Mouse (Mus musculus) heart, embryonic 15.5 days (tissue): ENCODE data around the gene Dennd5a. TPM values are rescaled to one million over a fixed set of nuclear protein-coding genes. Genes with fewer than 3 reads are reported as not detected.
"Not testable (repeated sequence)": the region's sequence is repeated elsewhere in the genome, so short reads cannot be mapped to it uniquely, and the experiment has no call there.

Source experiments
- ATAC-seq: fragments of 200-750 bp; cut with Nextera tagmentation; replicated peaks from 2 replicates; pipeline ENCODE4 v1.8.0; 2017; ENCODE audit warnings: low read depth, moderate TSS enrichment; ENCODE audit not compliant: insufficient number of reproducible peaks, insufficient read depth, low FRiP score
- H3K27ac ChIP-seq: fragments of 300-500 bp; sonication (generic); 2 replicates; pipeline ENCODE4 v1.5.1; 2015; ENCODE audit warnings: mild to moderate bottlenecking, inconsistent platforms
- H3K27me3 ChIP-seq: fragments of 300-500 bp; sonication (generic); 2 replicates; pipeline ENCODE4 v1.6.1; 2015; ENCODE audit warnings: inconsistent platforms
- H3K36me3 ChIP-seq: fragments of 300-500 bp; sonication (generic); 2 replicates; pipeline ENCODE4 v1.6.1; 2015; ENCODE audit warnings: mild to moderate bottlenecking, inconsistent platforms
- H3K4me1 ChIP-seq: fragments of 300-500 bp; sonication (generic); replicated peaks from 2 replicates; pipeline ENCODE4 v1.6.1; 2015; ENCODE audit warnings: inconsistent platforms
- H3K4me2 ChIP-seq: fragments of 300-500 bp; sonication (generic); 2 replicates; pipeline ENCODE4 v1.6.1; 2015; ENCODE audit warnings: inconsistent platforms, mild to moderate bottlenecking, moderate library complexity
- H3K4me3 ChIP-seq: fragments of 300-500 bp; sonication (generic); 2 replicates; pipeline ENCODE4 v1.5.1; 2015; ENCODE audit warnings: mild to moderate bottlenecking, inconsistent platforms
- H3K9ac ChIP-seq: fragments of 300-500 bp; sonication (generic); 2 replicates; pipeline ENCODE4 v1.6.1; 2015; ENCODE audit warnings: mild to moderate bottlenecking, inconsistent platforms
- H3K9me3 ChIP-seq: fragments of 300-500 bp; sonication (generic); replicated peaks from 2 replicates; pipeline ENCODE4 v1.6.1; 2016; ENCODE audit warnings: inconsistent platforms
- WGBS: fragments of 180-500 bp; shearing (Covaris S2); methylation state at CpG from one replicate; pipeline ENCODE4 v1.1.7; 2015; ENCODE audit warnings: mixed read lengths; 5-methylcytosine and 5-hydroxymethylcytosine counted together
- polyA plus RNA-seq: library from polyadenylated mRNA; unstranded; fragments of >200 nt; fragmentation: Nextera tagmentation; extraction: Ambion mirVana; gene quantifications from 2 replicates; pipeline ENCODE4 v1.2.1, GENCODE M21; 2015

The Dennd5a gene
- polyA plus RNA-seq: 37.8 and 38.7 TPM in 2 replicates

- no peaks in the 10 kb centered on the region for H3K27me3 ChIP-seq
- peak; percentile 96 for ATAC-seq
- peak within 1 kb of the TSS; percentile 98 for H3K9ac ChIP-seq
- peak within 1 kb of the TSS; percentile 96 for H3K27ac ChIP-seq
- H3K9me3 ChIP-seq: no peaks in the 10 kb centered on the region
- under 1% methylated on average over 79 of the region's 107 CpGs for WGBS
- no peaks in the 10 kb centered on the region for H3K36me3 ChIP-seq
- H3K4me1 ChIP-seq: peaks cover 41% of the 10 kb centered on the region
- H3K4me2 ChIP-seq: peak within 1 kb of the TSS; percentile 86
- H3K4me3 ChIP-seq: peak within 1 kb of the TSS; percentile 87
Observed at GRCm38 (mm10) chr7:109959716-109960612, at the start of gene Dennd5a. Gene Dennd5a (minus strand): TSS chr7:109960470.

DNA sequence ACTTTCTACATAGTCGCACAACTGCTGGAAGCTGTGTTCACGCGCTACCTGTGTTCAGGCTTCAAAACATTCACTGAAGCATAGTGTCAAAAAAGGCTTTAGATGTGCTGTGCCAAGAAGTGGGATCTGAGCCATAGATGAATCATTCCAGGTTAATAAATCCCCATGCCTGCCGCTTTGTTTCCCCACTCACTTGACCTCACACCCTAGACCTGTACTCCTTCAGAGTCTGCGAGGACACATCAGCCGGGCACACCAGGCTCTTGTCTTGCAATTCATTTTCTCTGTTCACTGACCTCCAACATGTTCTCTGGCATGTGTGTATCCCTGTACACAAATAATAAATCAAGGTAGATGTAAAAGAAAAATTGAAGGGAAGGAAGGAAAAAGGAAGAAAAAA is 48.8 kb upstream of the Dennd5a start:
- Histone ChIP-seq H3K4me1 (no peaks in the 10 kb centered on the region), H3K27me3 (no peaks in the 10 kb centered on the region), H3K4me3 (no peak overlapping the region), H3K9me3 (no peaks in the 10 kb centered on the region), H3K36me3 (no peaks in the 10 kb centered on the region), H3K27ac (no peak overlapping the region), H3K9ac (no peak overlapping the region), H3K4me2 (no peak overlapping the region)
- no peak for ATAC-seq
- WGBS: 86% methylated on average over 6 of the region's 6 CpGs

- no peaks in the 10 kb centered on the region for H3K9me3 ChIP-seq
- H3K4me2 ChIP-seq: no peak overlapping the region
- no peak for ATAC-seq
- 89% methylated on average over 1 of the region's 1 CpGs for WGBS
- no peak overlapping the region for H3K27ac ChIP-seq
- no peak overlapping the region for H3K4me3 ChIP-seq
- no peak overlapping the region for H3K9ac ChIP-seq
- H3K27me3 ChIP-seq: no peaks in the 10 kb centered on the region
- no peaks in the 10 kb centered on the region for H3K4me1 ChIP-seq
- no peaks in the 10 kb centered on the region for H3K36me3 ChIP-seq
Observed at GRCm38 (mm10) chr7:110008513-110008912, 48.2 kb upstream of the Dennd5a start.

DNA sequence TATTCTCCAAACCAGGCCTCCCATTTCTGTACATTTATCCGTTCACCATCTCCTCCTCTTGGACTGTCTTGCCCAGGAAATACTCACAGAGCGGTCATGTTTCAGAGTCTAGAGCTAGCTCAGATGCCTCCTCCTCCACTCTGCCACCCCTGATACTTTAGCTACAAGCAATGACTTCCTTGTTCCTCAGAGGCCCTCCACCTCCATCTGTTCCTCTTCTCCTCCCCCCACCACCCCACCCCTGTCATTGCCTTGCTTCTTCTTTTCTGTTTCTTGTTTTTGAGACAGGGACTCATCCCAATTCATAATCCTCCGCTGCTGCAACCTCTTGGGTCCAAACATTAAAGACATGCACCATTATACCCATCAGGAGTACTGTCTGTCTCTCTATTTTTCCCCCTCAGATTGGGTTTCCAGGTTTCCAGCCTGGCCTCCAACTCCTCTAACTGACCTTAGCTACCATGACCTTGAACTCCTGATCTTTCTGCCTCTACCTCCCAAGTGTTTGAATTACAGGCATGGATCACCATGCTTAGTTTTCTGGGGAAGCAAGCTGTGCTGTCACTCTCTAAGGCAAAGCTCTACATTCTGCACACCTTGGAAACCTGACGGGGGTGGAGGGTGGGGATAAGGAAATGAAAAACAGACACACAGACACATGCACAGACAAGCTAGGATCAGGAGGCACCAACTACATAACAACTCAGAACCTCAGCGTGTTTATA is 46.4 kb upstream of the Dennd5a start:
- H3K27me3 ChIP-seq: no peaks in the 10 kb centered on the region
- H3K9ac ChIP-seq: no peak overlapping the region
- H3K36me3 ChIP-seq: no peaks in the 10 kb centered on the region
- H3K4me1 ChIP-seq: peaks cover 7% of the 10 kb centered on the region
- H3K4me2 ChIP-seq: no peak overlapping the region
- no peak overlapping the region for H3K4me3 ChIP-seq
- ATAC-seq: no peak
- no peaks in the 10 kb centered on the region for H3K9me3 ChIP-seq
- WGBS: 75% methylated on average over 5 of the region's 5 CpGs
- no peak overlapping the region for H3K27ac ChIP-seq

DNA sequence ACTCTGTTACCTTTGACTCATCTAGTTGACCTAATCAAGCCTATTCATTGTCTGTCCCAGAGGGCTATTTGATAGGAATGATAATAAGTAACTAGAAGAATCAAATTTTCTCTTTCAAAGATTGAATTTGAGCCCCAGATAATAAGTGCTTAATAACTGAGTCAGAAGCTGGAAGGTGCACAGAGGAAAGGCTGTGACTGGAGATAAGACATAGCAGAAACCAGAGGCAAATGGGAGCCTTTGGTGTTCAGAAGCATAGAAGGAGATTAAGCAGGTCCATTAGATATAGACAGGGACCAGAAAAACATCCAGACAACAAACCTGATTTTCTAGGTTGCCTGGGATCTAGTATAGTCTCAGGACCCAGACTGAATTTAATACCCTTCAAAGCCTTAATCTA is 45.7 kb upstream of the Dennd5a start:
- ATAC-seq: no peak
- no peaks in the 10 kb centered on the region for H3K9me3 ChIP-seq
- no peak overlapping the region for H3K4me2 ChIP-seq
- H3K9ac ChIP-seq: no peak overlapping the region
- peaks cover 7% of the 10 kb centered on the region for H3K4me1 ChIP-seq
- no peaks in the 10 kb centered on the region for H3K36me3 ChIP-seq
- no peaks in the 10 kb centered on the region for H3K27me3 ChIP-seq
- no peak overlapping the region for H3K4me3 ChIP-seq
- no peak overlapping the region for H3K27ac ChIP-seq

- WGBS: 17% methylated on average over 20 of the region's 20 CpGs
- H3K36me3 ChIP-seq: no peaks in the 10 kb centered on the region
- peaks cover 7% of the 10 kb centered on the region for H3K4me1 ChIP-seq
- no peak overlapping the region for H3K27ac ChIP-seq
- peak overlapping the region; percentile 45 for H3K9ac ChIP-seq
- peak overlapping the region; percentile 59 for H3K4me2 ChIP-seq
- H3K4me3 ChIP-seq: peak overlapping the region; percentile 34
- ATAC-seq: peak; percentile 55
- no peaks in the 10 kb centered on the region for H3K27me3 ChIP-seq
- no peaks in the 10 kb centered on the region for H3K9me3 ChIP-seq
Observed at GRCm38 (mm10) chr7:110002968-110003367, 42.7 kb upstream of the Dennd5a start.

DNA sequence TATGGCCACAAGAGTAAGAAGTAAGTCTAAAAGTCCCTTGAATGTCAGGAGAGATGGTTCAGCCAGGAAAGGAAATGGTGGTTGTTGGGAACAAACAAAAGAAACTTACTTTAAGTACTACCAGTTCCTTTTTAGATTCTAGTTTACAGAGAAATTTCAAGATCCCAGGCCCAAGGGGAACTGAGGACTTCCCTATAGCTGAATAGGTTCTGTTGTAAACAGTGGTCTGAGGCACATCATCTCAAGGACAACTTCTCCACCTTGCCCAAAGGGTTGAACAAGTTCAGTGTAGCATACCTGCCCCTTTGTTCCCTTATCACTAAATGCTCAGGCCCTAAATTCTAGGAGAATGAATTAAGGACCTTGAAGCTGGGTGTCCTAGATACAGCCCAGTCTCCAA is 41.8 kb upstream of the Dennd5a start:
- Histone ChIP-seq H3K36me3 (no peaks in the 10 kb centered on the region), H3K27me3 (no peaks in the 10 kb centered on the region), H3K4me2 (no peak overlapping the region), H3K9me3 (no peaks in the 10 kb centered on the region), H3K27ac (no peak overlapping the region), H3K9ac (no peak overlapping the region), H3K4me3 (no peak overlapping the region), H3K4me1 (peaks cover 7% of the 10 kb centered on the region)
- no peak for ATAC-seq

- H3K9ac ChIP-seq: no peak overlapping the region
- no peak for ATAC-seq
- no peaks in the 10 kb centered on the region for H3K36me3 ChIP-seq
- H3K27me3 ChIP-seq: no peaks in the 10 kb centered on the region
- WGBS: 82% methylated on average over 4 of the region's 4 CpGs
- no peak overlapping the region for H3K4me2 ChIP-seq
- H3K4me1 ChIP-seq: peaks cover 15% of the 10 kb centered on the region
- no peaks in the 10 kb centered on the region for H3K9me3 ChIP-seq
- H3K4me3 ChIP-seq: no peak overlapping the region
- H3K27ac ChIP-seq: no peak overlapping the region
Observed at GRCm38 (mm10) chr7:109998388-109998787, 38.1 kb upstream of the Dennd5a start.

DNA sequence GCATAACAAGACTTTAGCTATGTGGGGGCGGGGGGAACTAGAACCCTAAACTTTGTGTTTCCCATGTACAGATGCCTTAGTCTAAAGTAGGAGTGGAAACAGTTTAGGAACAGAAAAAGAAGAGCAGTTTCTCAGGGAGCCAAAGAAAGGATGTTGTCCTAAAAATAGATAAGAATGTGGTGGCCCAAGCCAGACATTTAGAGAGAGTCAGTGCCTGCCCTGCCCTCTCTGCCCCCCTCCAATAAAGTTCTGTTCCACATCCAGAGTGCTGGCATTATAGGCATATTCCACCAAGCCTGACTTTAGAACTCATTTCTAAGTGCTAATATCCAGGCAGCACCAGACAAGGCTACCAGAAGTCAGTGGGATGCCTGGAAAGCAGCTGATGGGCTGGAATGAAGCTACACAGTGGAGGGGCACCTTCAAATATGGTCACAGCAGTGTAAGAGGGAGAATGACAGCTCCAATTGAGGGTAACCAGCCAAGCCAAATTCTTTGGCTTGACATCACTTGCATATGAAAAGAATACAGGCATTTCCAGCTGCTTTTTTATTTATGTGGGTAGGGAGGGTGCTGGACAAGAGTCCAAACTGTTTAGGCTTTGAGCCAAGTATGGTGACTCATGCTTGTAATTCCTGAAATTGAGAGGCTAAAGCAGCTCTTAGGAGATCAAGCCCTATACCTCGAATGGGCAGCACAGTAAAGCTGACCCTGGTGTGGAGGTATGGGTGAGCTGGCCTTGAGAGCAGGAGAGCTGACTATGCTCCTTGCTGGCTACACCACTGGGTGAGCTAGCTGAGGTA is 33.1 kb upstream of the Dennd5a start:
- H3K4me2 ChIP-seq: peak overlapping the region; percentile 19

DNA sequence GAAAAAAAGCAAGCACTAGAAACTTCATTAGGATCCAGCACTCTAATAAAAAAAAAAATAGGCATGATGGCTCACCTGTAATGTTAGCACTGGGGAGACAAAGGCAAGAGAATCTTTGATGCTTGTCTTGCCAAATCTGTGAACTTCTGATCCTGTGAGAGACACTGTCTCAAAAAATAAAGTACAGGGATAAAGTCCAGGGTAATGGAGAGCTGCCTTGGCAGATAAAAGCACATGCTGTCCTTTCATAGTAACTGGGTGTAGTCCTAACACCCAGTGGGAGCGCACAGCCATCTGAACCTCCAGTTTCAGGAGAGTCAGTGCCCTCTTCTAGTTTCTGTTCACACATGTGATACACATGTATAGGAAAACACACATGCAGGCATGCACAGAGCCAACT is 31.0 kb upstream of the Dennd5a start:
- no peak overlapping the region for H3K27ac ChIP-seq
- no peak overlapping the region for H3K9ac ChIP-seq
- no peak overlapping the region for H3K4me3 ChIP-seq
- H3K4me1 ChIP-seq: peaks cover 19% of the 10 kb centered on the region
- ATAC-seq: no peak
- H3K4me2 ChIP-seq: no peak overlapping the region
- no peaks in the 10 kb centered on the region for H3K9me3 ChIP-seq
- H3K36me3 ChIP-seq: no peaks in the 10 kb centered on the region
- H3K27me3 ChIP-seq: no peaks in the 10 kb centered on the region
- WGBS: 87% methylated on average over 1 of the region's 1 CpGs

More for the DNA sequence above, 33.1 kb upstream of the Dennd5a start:
- ATAC-seq: peak; percentile 94
- Histone ChIP-seq H3K9me3 (no peaks in the 10 kb centered on the region), H3K36me3 (no peaks in the 10 kb centered on the region), H3K27me3 (no peaks in the 10 kb centered on the region), H3K4me3 (no peak overlapping the region), H3K4me1 (peaks cover 19% of the 10 kb centered on the region), H3K27ac (peak overlapping the region; percentile 96), H3K9ac (peak overlapping the region; percentile 28)
- WGBS: 30% methylated on average over 2 of the region's 2 CpGs

- H3K36me3 ChIP-seq, H3K27me3 ChIP-seq, ATAC-seq, H3K9me3 ChIP-seq: not testable (repeated sequence)
- Histone ChIP-seq H3K4me1 (peaks cover 11% of the 10 kb centered on the region), H3K27ac (peak within 1 kb of the TSS; percentile 86), H3K4me2 (peak within 1 kb of the TSS; percentile 68), H3K9ac (peak within 1 kb of the TSS; percentile 64), H3K4me3 (peak within 1 kb of the TSS; percentile 69)
- WGBS: 35% methylated on average over 6 of the region's 6 CpGs
Observed at GRCm38 (mm10) chr7:109986775-109987174, 26.5 kb upstream of the Dennd5a start, which contains the start of gene Tmem41b. Gene Tmem41b (minus strand): TSS chr7:109986929.
